Mouse (Mus musculus) heart, adult 2 months (tissue): Measurements from ENCODE around the gene Tex44.

ENCODE experiments used
- CTCF ChIP-seq: fragments of 200-600 bp; IDR thresholded peaks from 2 replicates; pipeline ENCODE4 v1.8.1; 2022; ENCODE audit warnings: antibody characterized with exemption, mild to moderate bottlenecking, moderate library complexity
- POLR2A ChIP-seq: fragments of 200-500 bp; IDR thresholded peaks from 2 replicates; pipeline ENCODE4 v1.6.1; 2011; ENCODE audit warnings: mild to moderate bottlenecking, low read depth, low read length, control low read depth; ENCODE audit not compliant: insufficient read depth

- no peak for TF ChIP-seq CTCF
- no peak for TF ChIP-seq POLR2A
Observed at GRCm38 (mm10) chr1:86467416-86467815, 41.3 kb downstream of the Tex44 start.
